Mouse (Mus musculus) myocyte (in vitro differentiated cells): ENCODE data around the gene Rbms1. TPM values are rescaled to one million over a fixed set of nuclear protein-coding genes. Genes with fewer than 3 reads are reported as not detected.
A peak's percentile ranks its signal among the peaks of the same experiment; 100 is the strongest.

Source experiments
- H3K27me3 ChIP-seq: one replicate; pipeline ENCODE4 v1.6.1; 2011; ENCODE audit not compliant: control insufficient read depth, insufficient read depth, insufficient read length
- H3K36me3 ChIP-seq: one replicate; pipeline ENCODE4 v1.6.1; 2011; ENCODE audit not compliant: control insufficient read depth, insufficient read depth
- H3K4me2 ChIP-seq: one replicate; pipeline ENCODE4 v1.6.1; 2011; ENCODE audit warnings: low read depth, control low read depth
- H3K4me3 ChIP-seq: one replicate; pipeline ENCODE4 v1.5.1; 2011; ENCODE audit warnings: mild to moderate bottlenecking, control low read depth, moderate library complexity
- H3K79me2 ChIP-seq: one replicate; pipeline ENCODE4 v1.6.1; 2011; ENCODE audit not compliant: control insufficient read depth, insufficient read depth
- H3ac ChIP-seq: one replicate; pipeline ENCODE4 v1.6.1; 2011; ENCODE audit not compliant: control insufficient read depth, insufficient read length
- CEBPB ChIP-seq: IDR thresholded peaks from 2 replicates; pipeline ENCODE4 v1.6.1; 2011; ENCODE audit warnings: mild to moderate bottlenecking, moderate library complexity; ENCODE audit not compliant: poor library complexity, insufficient read depth, severe bottlenecking
- E2F4 ChIP-seq: IDR thresholded peaks from one replicate; pipeline ENCODE4 v1.6.1; 2011; ENCODE audit warnings: mild to moderate bottlenecking, control low read depth, moderate library complexity; ENCODE audit not compliant: insufficient read depth
- MAX ChIP-seq: IDR thresholded peaks from one replicate; pipeline ENCODE4 v1.6.1; 2011; ENCODE audit warnings: low read depth, mild to moderate bottlenecking, control low read depth
- MYOD1 ChIP-seq, 3 experiments: IDR thresholded peaks; one replicate each; pipeline ENCODE4 v1.6.1; 2011; ENCODE audit warnings: control low read depth in 2 of 3, low read depth in 2 of 3, mild to moderate bottlenecking in 2 of 3, moderate library complexity in 1 of 3; ENCODE audit not compliant: insufficient read length in 2 of 3, control insufficient read depth in 1 of 3
- MYOG ChIP-seq, 3 experiments: IDR thresholded peaks; one replicate each; pipeline ENCODE4 v1.6.1; 2011; ENCODE audit warnings: control low read depth in 2 of 3, low read depth in 2 of 3, mild to moderate bottlenecking in 2 of 3; ENCODE audit not compliant: insufficient read length in 2 of 3, control insufficient read depth in 1 of 3, insufficient read depth in 1 of 3
- POLR2A ChIP-seq: IDR thresholded peaks from one replicate; pipeline ENCODE4 v1.6.1; 2011; ENCODE audit warnings: low read depth, mild to moderate bottlenecking, control low read depth, moderate library complexity; ENCODE audit not compliant: insufficient read length
- POLR2AphosphoS2 ChIP-seq: IDR thresholded peaks from one replicate; pipeline ENCODE4 v1.6.1; 2011; ENCODE audit warnings: low read depth, control low read depth; ENCODE audit not compliant: insufficient read length
- REST ChIP-seq: IDR thresholded peaks from one replicate; pipeline ENCODE4 v1.6.1; 2011; ENCODE audit warnings: mild to moderate bottlenecking, control low read depth, moderate library complexity; ENCODE audit not compliant: insufficient read depth, insufficient read length
- SRF ChIP-seq: IDR thresholded peaks from one replicate; pipeline ENCODE4 v1.6.1; 2011; ENCODE audit warnings: low read depth; ENCODE audit not compliant: control insufficient read depth, insufficient read length
- TCF12 ChIP-seq: IDR thresholded peaks from one replicate; pipeline ENCODE4 v1.6.1; 2011; ENCODE audit warnings: mild to moderate bottlenecking, control low read depth; ENCODE audit not compliant: poor library complexity, insufficient read depth, severe bottlenecking
- TCF3 ChIP-seq: IDR thresholded peaks from one replicate; pipeline ENCODE4 v1.6.1; 2011; ENCODE audit warnings: low read depth, control low read depth; ENCODE audit not compliant: insufficient read length
- USF1 ChIP-seq: IDR thresholded peaks from one replicate; pipeline ENCODE4 v1.6.1; 2011; ENCODE audit warnings: low read depth, mild to moderate bottlenecking, control low read depth, moderate library complexity
- polyA plus RNA-seq: library from polyadenylated mRNA; unstranded; fragments of >200 nt; fragmentation: generic; extraction: Trizol; gene quantifications from one replicate; pipeline ENCODE4 v1.2.1, GENCODE M21; 2012; ENCODE audit warnings: missing spikeins

Gene Rbms1
- polyA plus RNA-seq, 1 experiment, result 34.8 TPM

GRCm38 (mm10) chr2:60877543-60878386, 85.2 kb downstream of the Rbms1 start:
- TF ChIP-seq POLR2AphosphoS2 (no peak), MAX (no peak), POLR2A (no peak), REST (no peak), E2F4 (no peak), TCF12 (no peak), TCF3 (no peak), SRF (no peak), MYOG (IDR thresholded peaks at IDR 0.05; ENCODE audit: control insufficient read depth in 1 of 3, insufficient read depth in 1 of 3, insufficient read length in 2 of 3, low read depth in 2 of 3) (no peak), MYOD1 (IDR thresholded peaks at IDR 0.05; ENCODE audit: control insufficient read depth in 1 of 3, insufficient read length in 2 of 3, low read depth in 2 of 3) (no peak)
- Histone ChIP-seq H3K4me2 (peak overlapping the region; percentile 95), H3K4me3 (peak overlapping the region; percentile 51), H3ac (no peak overlapping the region), H3K79me2 (peaks cover 88% of the 10 kb centered on the region), H3K36me3 (no peaks in the 10 kb centered on the region), H3K27me3 (no peaks in the 10 kb centered on the region)

GRCm38 (mm10) chr2:60876891-60877290, 86.1 kb downstream of the Rbms1 start:
- no peak for TF ChIP-seq POLR2A
- TF ChIP-seq SRF, result no peak
- no peak for TF ChIP-seq MYOG (IDR thresholded peaks at IDR 0.05; ENCODE audit: control insufficient read depth in 1 of 3, insufficient read depth in 1 of 3, insufficient read length in 2 of 3, low read depth in 2 of 3)
- Histone ChIP-seq H3K36me3 (no peaks in the 10 kb centered on the region), H3K27me3 (no peaks in the 10 kb centered on the region), H3K79me2 (peaks cover 93% of the 10 kb centered on the region), H3ac (no peak overlapping the region), H3K4me3 (peak overlapping the region; percentile 51), H3K4me2 (peak overlapping the region; percentile 95)

GRCm38 (mm10) chr2:60872095-60872811, 90.7 kb downstream of the Rbms1 start:
- TF ChIP-seq MYOG (IDR thresholded peaks at IDR 0.05; ENCODE audit: control insufficient read depth in 1 of 3, insufficient read depth in 1 of 3, insufficient read length in 2 of 3, low read depth in 2 of 3) (no peak), CEBPB (peak; percentile 68; the same call in 1 of the 2 replicates), MAX (no peak)
- H3K79me2 ChIP-seq, result peaks cover 92% of the 10 kb centered on the region
- H3K4me3 ChIP-seq, result no peak overlapping the region
- no peaks in the 10 kb centered on the region for H3K27me3 ChIP-seq
- H3K4me2 ChIP-seq, result peak overlapping the region; percentile 86
- no peaks in the 10 kb centered on the region for H3K36me3 ChIP-seq
- no peak overlapping the region for H3ac ChIP-seq

- H3K27me3 ChIP-seq, result no peaks in the 10 kb centered on the region
- peak overlapping the region; percentile 86 for H3K4me2 ChIP-seq
- H3K36me3 ChIP-seq, result no peaks in the 10 kb centered on the region
These were observed 92.0 kb downstream of the Rbms1 start for GRCm38 (mm10) chr2:60871001-60871400.

GRCm38 (mm10) chr2:60870450-60870849, 92.5 kb downstream of the Rbms1 start:
- H3K27me3 ChIP-seq, result no peaks in the 10 kb centered on the region
- H3ac ChIP-seq, result no peak overlapping the region
- no peaks in the 10 kb centered on the region for H3K36me3 ChIP-seq
- peaks cover 92% of the 10 kb centered on the region for H3K79me2 ChIP-seq
- H3K4me3 ChIP-seq, result no peak overlapping the region
- H3K4me2 ChIP-seq, result peak overlapping the region; percentile 86
- TF ChIP-seq TCF12 (peak; percentile 16), SRF (no peak), MYOG (IDR thresholded peaks at IDR 0.05; ENCODE audit: control insufficient read depth in 1 of 3, insufficient read depth in 1 of 3, insufficient read length in 2 of 3, low read depth in 2 of 3) (peak in 1 of 3 experiments; percentile 77), E2F4 (no peak), USF1 (no peak), MAX (no peak), REST (no peak), POLR2AphosphoS2 (no peak), CEBPB (0 out of 2 replicates have a peak, but pooled peaks have one; percentile 29), TCF3 (no peak), MYOD1 (IDR thresholded peaks at IDR 0.05; ENCODE audit: control insufficient read depth in 1 of 3, insufficient read length in 2 of 3, low read depth in 2 of 3) (peak in 2 of 3 experiments; percentile 49 to 81), POLR2A (no peak)

More at GRCm38 (mm10) chr2:60871001-60871400, 92.0 kb downstream of the Rbms1 start:
- no peak overlapping the region for H3K4me3 ChIP-seq
- H3ac ChIP-seq, result no peak overlapping the region
- peaks cover 92% of the 10 kb centered on the region for H3K79me2 ChIP-seq
- peak in 2 of 3 experiments; percentile 38 to 59 for TF ChIP-seq MYOD1 (IDR thresholded peaks at IDR 0.05; ENCODE audit: control insufficient read depth in 1 of 3, insufficient read length in 2 of 3, low read depth in 2 of 3)
- no peak for TF ChIP-seq POLR2AphosphoS2
- TF ChIP-seq TCF3, result no peak
- TF ChIP-seq TCF12, result no peak
- TF ChIP-seq MYOG (IDR thresholded peaks at IDR 0.05; ENCODE audit: control insufficient read depth in 1 of 3, insufficient read depth in 1 of 3, insufficient read length in 2 of 3, low read depth in 2 of 3), result peak in 1 of 3 experiments; percentile 80
- TF ChIP-seq REST, result no peak
- TF ChIP-seq MAX, result no peak
- TF ChIP-seq USF1, result no peak
- TF ChIP-seq CEBPB, result no peak
- TF ChIP-seq E2F4, result no peak
